Mouse (Mus musculus): ENCODE measurements around the gene L1cam.

DNA sequence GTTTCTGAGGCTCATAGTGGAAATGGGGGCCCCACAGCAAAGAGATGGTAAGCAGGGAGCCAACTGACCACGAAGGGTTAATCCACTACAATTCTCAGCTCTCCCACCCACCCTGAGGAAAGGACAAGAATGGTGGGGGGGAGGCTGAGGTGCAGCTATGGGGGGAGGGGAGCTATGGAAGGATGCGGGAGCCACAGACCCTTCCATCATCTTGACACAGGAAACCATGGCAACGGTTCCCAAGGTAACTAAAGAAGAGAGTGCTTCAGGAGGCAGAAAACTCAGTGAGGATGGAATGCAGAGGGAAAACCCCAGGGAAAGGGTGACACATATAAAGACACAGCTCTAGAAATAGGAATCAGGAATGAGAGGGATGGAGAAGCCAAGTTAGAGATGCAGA lies 31.2 kb downstream of the L1cam start:
- TF ChIP-seq TCF12 (IDR thresholded peaks at IDR 0.05; ENCODE audit: low read depth, low read length) (no peak), POLR2A (IDR thresholded peaks at IDR 0.05; ENCODE audit: low read depth, low read length) (no peak), HCFC1 (IDR thresholded peaks at IDR 0.05; ENCODE audit: low read depth, low read length) (no peak), MAZ (IDR thresholded peaks at IDR 0.05; ENCODE audit: low read depth, low read length) (no peak), E2F4 (IDR thresholded peaks at IDR 0.05; ENCODE audit: insufficient replicate concordance, low read depth, low read length) (no peak)

Measured in CH12.LX (cell line).